ENCODE assay signal across 13 mouse cellular contexts in genomic region chr11:46072466-46073060, GRCm38 (mm10). TPM values are rescaled to one million over a fixed set of nuclear protein-coding genes. Genes with fewer than 3 reads are reported as not detected.
DNase-seq lines count a peak whose midpoint lies in the region; ATAC-seq and TF ChIP-seq lines count a peak whose summit lies in the region.
"Had no signal": no experiment of that assay in that cellular context is flagged by ENCODE, and none has a peak within 500 bp of the region (broad histone marks: within the 10 kb centered on the region; RNA-seq: fewer than 3 reads in every experiment).

No protein-coding gene starts in this region.

- H3K9me3 ChIP-seq in kidney, embryonic 16.5 days (ENCODE audit: low read length), result no peaks in the 10 kb centered on the region
- no peaks in the 10 kb centered on the region for H3K9me3 ChIP-seq in heart, postnatal 0 days (replicated peaks; ENCODE audit: control insufficient read depth, low read length)
- H3K9me3 ChIP-seq: forebrain, embryonic 13.5 days had no signal

- no peak for DNase-seq in kidney, adult 2 months
- DNase-seq in 3134 (ENCODE audit: extremely low read depth, insufficient read length, low spot score), result peak; percentile 7
- peak; percentile 62 for DNase-seq in 3T3-L1 (ENCODE audit: low read depth, low spot score)
- DNase-seq in heart, postnatal 0 days (ENCODE audit: low spot score), result no peak
- DNase-seq in cerebellum, postnatal 25 days, result no peak
- no peak for DNase-seq in adrenal gland, adult (ENCODE audit: inconsistent age in 2 of 2, low spot score in 1 of 2)
- no peak for DNase-seq in left cerebral cortex, adult 8-10 months (ENCODE audit: low spot score in 2 of 2)
- DNase-seq: cerebellum, adult 18-20 months; spleen, adult 18-20 months; thymus, adult 2 months had no signal

- H3K9ac ChIP-seq in kidney, embryonic 16.5 days (replicated peaks; ENCODE audit: low read length), result no peak overlapping the region
- H3K9ac ChIP-seq in heart, postnatal 0 days (replicated peaks; ENCODE audit: low read depth, low read length), result no peak overlapping the region; the same call in 1 of the 2 replicates
- H3K9ac ChIP-seq: forebrain, embryonic 13.5 days had no signal

- peaks cover 7% of the 10 kb centered on the region; the same call in 1 of the 2 replicates for H3K36me3 ChIP-seq in kidney, embryonic 16.5 days (ENCODE audit: insufficient read depth, low read length)
- H3K36me3 ChIP-seq in kidney, adult 2 months (ENCODE audit: control insufficient read depth, insufficient read depth, low read length), result no peaks in the 10 kb centered on the region
- peaks cover 32% of the 10 kb centered on the region for H3K36me3 ChIP-seq in heart, postnatal 0 days (replicated peaks; ENCODE audit: control insufficient read depth, insufficient read depth, low read length)

- no peak for ATAC-seq in kidney, embryonic 16.5 days (ENCODE audit: low FRiP score, low TSS enrichment)
- no peak for ATAC-seq in heart, postnatal 0 days (ENCODE audit: insufficient read depth, low read depth)
- ATAC-seq: forebrain, embryonic 13.5 days; hindbrain, embryonic 16.5 days had no signal

- H3K27ac ChIP-seq in kidney, embryonic 16.5 days (ENCODE audit: low read length), result peak overlapping the region; percentile 21; the same call in 1 of the 2 replicates
- no peak overlapping the region for H3K27ac ChIP-seq in kidney, adult 2 months (ENCODE audit: insufficient read depth, low read depth, low read length)
- peak overlapping the region; percentile 98 for H3K27ac ChIP-seq in heart, postnatal 0 days (ENCODE audit: low read depth)
- H3K27ac ChIP-seq: forebrain, embryonic 13.5 days had no signal

- no peak overlapping the region for H3K4me2 ChIP-seq in kidney, embryonic 16.5 days (replicated peaks; ENCODE audit: low read depth, low read length)
- H3K4me2 ChIP-seq in heart, postnatal 0 days (ENCODE audit: low read depth, low read length), result no peak overlapping the region
- H3K4me2 ChIP-seq: forebrain, embryonic 13.5 days had no signal

- 55% methylated on average over 8 of the region's 8 CpGs for WGBS in kidney, embryonic 16.5 days
- WGBS in kidney, adult 2 months, result 71% methylated on average over 8 of the region's 8 CpGs
- WGBS in heart, postnatal 0 days, result 64% methylated on average over 8 of the region's 8 CpGs

- peaks cover 50% of the 10 kb centered on the region for H3K4me1 ChIP-seq in kidney, embryonic 16.5 days (ENCODE audit: insufficient read depth, low read length)
- peaks cover 3% of the 10 kb centered on the region for H3K4me1 ChIP-seq in kidney, adult 2 months (ENCODE audit: control insufficient read depth, insufficient read depth, low read length)
- peaks cover 61% of the 10 kb centered on the region for H3K4me1 ChIP-seq in heart, postnatal 0 days (ENCODE audit: control insufficient read depth, insufficient read depth)

- no peak for TF ChIP-seq CTCF in kidney, adult 2 months (conservative IDR thresholded peaks at IDR 0.05; ENCODE audit: insufficient read depth, insufficient read length, low read depth, low read length)
- no peak for TF ChIP-seq CTCF in heart, postnatal 0 days (IDR thresholded peaks at IDR 0.05; ENCODE audit: low read depth)

- no peak overlapping the region for H3K4me3 ChIP-seq in kidney, embryonic 16.5 days (ENCODE audit: low read length)
- no peak overlapping the region for H3K4me3 ChIP-seq in kidney, adult 2 months (ENCODE audit: insufficient read depth, low read depth, low read length)
- no peak overlapping the region for H3K4me3 ChIP-seq in heart, postnatal 0 days (ENCODE audit: low read depth, low read length)
- H3K4me3 ChIP-seq: forebrain, embryonic 13.5 days had no signal

- TF ChIP-seq POLR2A in kidney, adult 2 months (IDR thresholded peaks at IDR 0.05; ENCODE audit: low read depth, low read length), result no peak

- TF ChIP-seq EP300 in heart, postnatal 0 days (IDR thresholded peaks at IDR 0.05; ENCODE audit: low read depth), result no peak

- H3K27me3 ChIP-seq in kidney, embryonic 16.5 days (ENCODE audit: insufficient read depth, low read length), result no peaks in the 10 kb centered on the region
- H3K27me3 ChIP-seq in kidney, adult 2 months (replicated peaks; ENCODE audit: control insufficient read depth, insufficient read depth, low read length), result no peaks in the 10 kb centered on the region
- H3K27me3 ChIP-seq in heart, postnatal 0 days (ENCODE audit: control insufficient read depth, insufficient read depth, low read length), result no peaks in the 10 kb centered on the region
- H3K27me3 ChIP-seq: forebrain, embryonic 13.5 days had no signal

RNA-seq across cellular contexts. Expression of gene Adam19, which starts 16.8 kb away (rescaled TPM):
- polyA plus RNA-seq in kidney, embryonic 16.5 days (2015; fragmentation: Nextera tagmentation; extraction: Ambion mirVana), result 16.5 and 18.0 TPM in 2 replicates
- 2.9 and 3.6 TPM in 2 replicates for polyA plus RNA-seq in kidney, adult 2 months (2012; rRNA removed)
- total RNA-seq in heart, postnatal 0 days (2014; rRNA removed; ENCODE audit: low replicate concordance), result 59.8 and 67.9 TPM in 2 replicates
- polyA plus RNA-seq in heart, postnatal 0 days (2015; fragmentation: Nextera tagmentation; extraction: Ambion mirVana), result 10.1 and 15.8 TPM in 2 replicates
- total RNA-seq in left cerebral cortex, adult 8-10 months (2022), result 10 to 100 TPM; 10.6 to 13.0 (median 10.9) TPM

RNA-seq across cellular contexts. Expression of gene Gm12166, which starts 20.4 kb away (rescaled TPM):
- 3.4 and 11.5 TPM in 2 replicates for polyA plus RNA-seq in kidney, embryonic 16.5 days (2015; fragmentation: Nextera tagmentation; extraction: Ambion mirVana)
- polyA plus RNA-seq in kidney, adult 2 months (2012; rRNA removed), result 9.6 and 14.2 TPM in 2 replicates
- total RNA-seq in heart, postnatal 0 days (2014; rRNA removed; ENCODE audit: low replicate concordance), result 1.8 and 2.8 TPM in 2 replicates
- 3.6 and 3.9 TPM in 2 replicates for polyA plus RNA-seq in heart, postnatal 0 days (2015; fragmentation: Nextera tagmentation; extraction: Ambion mirVana)
- 1 to 10 TPM; 2.8 to 5.4 (median 3.2) TPM for total RNA-seq in left cerebral cortex, adult 8-10 months (2022)

Comparison
In these comparisons a context has a peak if more than half of its experiments do, and no peak if none do; other contexts are left out.
1. DNase-seq: peak in 3134 (single experiment) and 3T3-L1 (single experiment); none in kidney, adult 2 months (single experiment), heart, postnatal 0 days (single experiment), cerebellum, postnatal 25 days (0 of 2), adrenal gland, adult (0 of 2) and left cerebral cortex, adult 8-10 months (0 of 2).